Mouse (Mus musculus): ENCODE data around the gene Ston2.

Ston2 gene

DNA sequence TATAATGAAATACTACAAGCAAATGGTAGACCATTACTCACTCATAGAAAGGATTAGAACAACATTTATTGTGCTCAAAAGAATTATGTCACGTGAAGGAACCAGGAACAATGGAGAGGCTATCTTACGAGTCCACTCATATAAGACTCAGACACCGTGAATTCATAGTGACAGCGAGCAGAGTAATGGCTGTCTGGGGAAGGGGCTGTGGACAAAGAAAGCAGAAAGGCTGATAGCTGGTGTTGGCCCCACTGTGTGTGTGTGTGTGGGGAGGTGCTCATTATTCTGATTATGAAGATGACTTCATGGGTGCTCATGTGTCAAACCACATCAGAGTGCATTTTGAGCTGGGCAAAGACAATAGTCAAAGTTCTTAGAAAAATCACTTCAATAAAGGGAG lies 92.4 kb downstream of the Ston2 start:
- no peak for DNase-seq

DNA sequence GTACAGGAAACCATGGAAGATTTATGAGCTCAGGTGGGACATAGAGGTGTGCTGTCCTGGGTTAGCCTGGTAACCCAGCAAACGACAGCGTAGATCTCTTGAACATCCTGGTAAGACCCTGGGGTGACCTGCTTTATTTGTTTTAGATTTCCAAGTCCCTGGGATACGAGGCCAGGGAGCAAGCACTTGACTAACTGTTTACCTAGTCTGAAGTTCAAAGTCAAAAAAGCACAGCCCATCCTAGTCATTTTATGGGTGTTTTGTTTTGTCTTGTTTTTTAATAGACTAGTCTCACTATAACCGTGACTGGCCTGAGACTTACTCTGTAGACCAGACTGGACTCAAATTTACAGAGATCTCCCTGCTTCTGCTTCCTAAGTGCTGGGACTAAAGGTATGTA lies 93.4 kb downstream of the Ston2 start:
- no peak for DNase-seq

DNA sequence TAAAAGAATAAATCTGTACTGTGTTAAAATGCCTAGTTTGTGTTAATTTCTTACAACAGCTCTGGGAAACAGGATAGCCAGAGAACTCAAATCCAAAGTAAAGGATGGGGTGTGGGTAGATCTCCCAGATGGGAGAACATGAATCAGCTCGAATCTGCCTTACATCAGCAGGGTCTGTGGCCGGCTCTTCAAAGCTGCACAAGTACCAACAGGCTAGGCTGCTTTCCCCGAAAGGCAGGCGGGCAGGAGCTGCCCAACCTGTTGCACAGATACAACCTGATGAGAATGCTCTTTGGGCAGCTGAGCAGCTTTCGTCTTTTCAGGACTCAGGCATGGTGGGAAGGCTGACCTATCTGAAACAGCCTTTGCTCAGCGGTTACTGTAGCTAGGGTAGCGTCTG lies 94.6 kb downstream of the Ston2 start:
- peak; percentile 44 for DNase-seq

DNA sequence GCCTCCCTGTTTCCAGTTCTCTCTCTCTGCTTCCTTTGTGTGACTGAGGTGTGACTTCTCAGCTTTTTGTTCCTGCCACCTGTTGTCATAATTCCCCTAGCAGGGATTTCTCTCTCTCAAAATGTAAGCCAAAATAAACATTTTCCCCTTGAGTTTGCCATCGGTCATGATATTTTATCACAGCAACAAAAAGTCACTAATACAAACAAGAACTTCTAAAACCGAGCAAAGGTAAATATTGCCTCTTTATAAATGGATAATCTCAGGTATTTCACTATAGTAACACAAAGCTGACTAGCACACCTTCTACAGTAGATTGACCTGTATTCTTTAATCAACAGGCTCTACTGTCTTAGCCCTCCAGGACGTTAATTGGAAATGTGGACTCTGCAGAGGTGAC lies 95.2 kb downstream of the Ston2 start:
- no peak for DNase-seq

DNA sequence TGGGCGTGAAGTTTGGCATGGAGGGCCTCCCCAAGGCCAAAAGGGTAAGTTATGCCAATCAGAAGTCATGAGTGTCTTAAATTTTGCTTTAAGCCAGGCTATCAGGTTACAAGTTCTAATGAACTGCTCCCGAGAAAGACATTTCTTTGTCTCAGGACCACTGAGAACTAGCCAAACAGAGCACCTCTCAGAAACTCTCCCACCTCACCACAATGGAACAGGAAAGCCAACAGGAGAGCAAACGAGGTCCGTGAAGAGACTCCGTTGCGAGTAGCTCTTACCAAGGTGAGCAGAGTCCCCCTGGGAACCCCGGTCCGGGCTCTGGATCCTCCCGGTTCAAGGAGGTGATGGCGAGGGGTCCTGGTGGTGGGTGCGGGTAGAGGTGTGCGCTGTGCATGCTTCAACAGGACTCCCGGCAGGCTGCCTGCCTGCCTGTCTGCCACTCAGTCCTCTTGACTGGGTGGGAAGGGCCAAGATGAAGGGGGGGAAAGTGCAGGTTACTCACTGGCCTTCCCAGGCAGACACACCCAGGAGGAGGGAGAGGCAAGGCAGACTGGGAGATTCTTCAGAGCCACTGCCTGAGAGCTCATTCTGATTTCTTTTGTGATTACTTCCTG lies 102.4 kb downstream of the Ston2 start:
- DNase-seq, result no peak

DNA sequence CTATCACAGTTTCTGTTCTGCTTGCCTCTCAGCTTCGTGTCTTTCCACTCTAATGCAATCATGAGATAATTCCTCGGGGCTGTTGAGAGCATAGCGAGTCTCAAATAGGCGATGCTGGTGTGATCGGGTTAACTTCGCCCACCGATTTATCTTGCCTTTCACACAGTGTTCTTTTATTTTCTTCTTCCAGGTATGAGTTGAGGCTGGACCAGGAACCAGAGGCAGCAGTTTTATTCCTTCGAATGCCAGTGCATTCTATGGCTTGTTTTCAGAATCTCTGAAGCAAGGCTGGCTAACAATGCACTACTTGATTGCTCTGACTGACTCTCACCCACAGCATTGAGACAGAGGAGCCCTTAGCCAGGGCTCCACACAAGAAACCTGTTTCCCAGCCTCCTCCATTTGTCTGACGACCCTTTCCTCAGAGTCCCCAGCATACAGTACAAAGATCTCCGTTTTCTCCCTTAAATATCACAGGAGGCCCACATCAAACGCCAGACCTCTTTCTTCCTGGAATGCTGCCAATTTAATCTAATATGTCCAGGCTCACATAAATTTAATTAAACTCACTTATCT lies 103.3 kb downstream of the Ston2 start:
- no peak for DNase-seq

DNA sequence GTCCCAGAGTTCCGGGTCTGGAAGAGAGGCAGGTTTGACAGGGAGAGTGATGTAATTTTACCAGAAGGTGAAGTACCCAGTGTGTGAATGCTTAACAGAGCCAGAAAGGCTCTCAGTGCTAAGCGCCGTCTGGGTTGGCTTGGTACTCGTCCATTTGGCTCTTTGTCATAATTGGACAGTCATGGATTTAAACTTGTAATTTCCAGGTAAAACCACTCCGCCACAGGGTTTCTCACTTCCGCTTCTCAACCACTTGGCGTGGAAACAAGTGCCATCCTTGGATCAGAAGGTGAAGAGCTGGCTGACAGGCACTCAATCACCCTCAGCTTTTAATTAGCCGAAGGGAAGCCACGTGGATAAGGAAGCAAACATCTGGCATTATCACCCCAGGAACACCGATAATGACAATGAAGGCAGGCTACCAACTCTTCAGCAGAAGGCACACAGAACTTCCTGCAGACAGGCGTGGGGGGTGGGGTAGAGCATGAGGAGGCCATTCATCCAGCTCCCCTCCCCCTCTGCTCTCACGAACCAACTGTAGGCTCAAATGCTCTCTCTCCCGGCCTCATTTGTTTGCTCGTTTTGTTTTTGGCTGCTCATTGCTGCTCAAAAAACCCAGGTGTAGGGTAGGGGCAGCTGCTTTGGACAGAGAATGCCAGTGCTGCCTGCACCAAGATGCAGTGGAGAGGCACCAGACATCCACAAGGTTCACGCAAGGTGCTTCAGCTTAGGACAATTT lies 103.9 kb downstream of the Ston2 start:
- peak; percentile 21 for DNase-seq

DNA sequence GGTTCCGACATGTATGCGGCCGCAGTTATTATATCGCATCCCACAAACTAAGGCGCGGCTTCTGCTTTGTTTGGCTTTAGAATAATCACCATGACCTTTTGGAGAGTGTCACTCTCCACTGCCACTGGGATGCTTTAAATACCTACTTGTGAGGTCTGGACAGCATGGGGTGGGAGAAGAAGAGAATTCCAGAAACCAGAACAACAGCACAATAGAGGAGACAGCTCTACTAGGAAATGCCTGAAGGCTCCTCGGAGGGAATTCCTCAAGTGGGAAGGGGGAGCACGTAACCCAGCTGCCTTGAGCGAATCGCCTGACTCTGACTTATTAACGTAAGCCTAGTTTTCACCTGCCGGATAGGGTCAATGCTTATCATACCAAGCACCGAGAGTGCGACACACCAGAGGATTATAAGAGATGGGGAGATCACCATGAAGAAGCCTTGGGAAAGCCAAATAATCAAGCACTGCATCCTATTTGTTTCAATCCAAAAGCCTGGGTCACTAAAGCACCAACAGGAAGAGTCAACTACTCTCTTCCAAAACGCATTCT lies 104.6 kb downstream of the Ston2 start:
- DNase-seq, result no peak

DNA sequence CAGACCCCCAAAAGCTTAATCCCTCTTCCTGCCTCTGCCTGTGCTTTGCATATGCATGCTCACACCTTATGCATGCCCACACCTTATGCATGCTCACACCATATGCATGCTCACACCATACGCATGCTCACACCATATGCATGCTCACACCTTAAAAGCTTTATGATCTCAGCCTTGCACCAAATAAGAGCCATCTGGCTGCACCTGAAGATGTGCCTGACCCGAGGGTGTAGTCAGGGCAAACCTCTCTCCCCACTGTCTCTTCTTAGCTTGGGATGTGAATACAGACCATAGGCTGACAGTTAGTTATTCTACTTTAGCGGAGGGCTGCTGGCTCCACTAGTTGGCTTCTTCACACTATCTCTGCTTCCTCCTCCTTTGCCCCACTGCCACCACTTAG lies 105.1 kb downstream of the Ston2 start:
- no peak for DNase-seq

DNA sequence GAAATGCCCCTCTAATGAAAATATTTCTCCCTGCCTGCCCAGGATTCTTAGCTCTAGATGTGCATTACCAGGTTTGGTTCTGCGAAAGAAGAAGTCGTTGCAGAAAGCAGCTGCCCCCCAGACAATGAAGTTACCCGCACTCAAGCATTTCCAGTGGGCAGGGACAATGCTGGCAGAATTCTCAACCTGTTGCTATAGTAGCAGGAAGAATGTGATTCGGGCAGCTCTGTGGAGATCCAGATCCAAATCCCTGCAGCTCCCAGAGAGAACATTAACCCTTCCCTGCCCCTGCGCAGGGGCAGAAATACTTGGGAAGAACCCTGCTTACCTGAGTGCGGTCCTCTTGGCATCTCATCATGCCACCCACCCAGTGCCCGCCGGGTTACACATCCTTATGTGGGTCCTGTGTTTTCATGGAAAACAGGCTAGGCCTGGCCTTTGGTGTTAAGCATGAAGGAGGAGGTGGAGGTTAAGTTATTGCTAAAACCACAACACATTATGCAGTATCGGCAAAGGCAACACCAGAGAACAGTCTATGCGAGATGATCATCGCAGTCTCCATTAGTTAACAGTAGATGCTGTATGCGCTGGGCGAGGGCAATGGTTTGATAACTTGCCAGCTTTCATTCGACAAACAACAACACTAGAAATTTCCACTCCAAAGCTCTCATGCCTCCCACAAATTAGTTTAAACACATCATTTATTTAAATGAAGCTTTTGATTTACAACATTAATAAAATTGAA lies 108.7 kb downstream of the Ston2 start:
- peak; percentile 68 for DNase-seq

DNA sequence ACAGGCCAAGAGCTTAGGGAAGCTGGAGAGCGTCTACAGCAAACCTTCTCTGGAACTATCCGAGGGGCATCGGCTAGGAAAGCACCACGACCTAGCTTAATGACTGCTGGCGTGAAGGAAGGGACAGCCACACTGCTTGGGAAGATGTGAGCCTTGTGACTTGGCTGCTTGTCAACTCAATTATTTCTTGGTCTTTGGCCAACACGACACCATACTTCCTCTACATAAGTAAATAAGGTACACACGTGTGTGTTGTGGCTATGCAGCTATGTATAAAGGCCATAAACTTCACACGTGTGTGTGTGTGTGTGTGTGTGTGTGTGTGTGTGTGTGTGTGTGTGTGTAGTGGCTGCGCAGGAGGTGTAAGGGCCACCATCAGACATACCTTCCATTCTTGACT lies 112.2 kb downstream of the Ston2 start:
- DNase-seq, result no peak

DNA sequence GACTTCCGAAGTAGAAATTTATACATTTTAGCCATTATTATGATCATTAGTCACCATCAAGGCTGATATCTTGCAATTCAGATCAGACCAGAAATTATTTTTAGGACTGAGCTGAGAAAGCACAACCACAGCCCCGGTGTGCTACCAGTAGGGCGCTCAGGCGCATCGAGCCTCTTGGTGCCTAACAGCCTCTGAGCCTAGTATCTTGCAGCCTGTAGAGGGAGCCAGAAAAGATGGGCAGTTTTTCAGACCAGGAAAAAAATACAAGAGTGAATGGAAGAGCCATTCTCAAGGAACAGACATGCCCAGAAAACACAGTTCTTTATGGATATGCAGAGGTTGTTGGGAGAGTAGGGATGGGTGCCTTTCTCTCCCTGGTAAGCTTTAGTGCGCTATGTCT lies 115.0 kb downstream of the Ston2 start:
- DNase-seq, result no peak

DNA sequence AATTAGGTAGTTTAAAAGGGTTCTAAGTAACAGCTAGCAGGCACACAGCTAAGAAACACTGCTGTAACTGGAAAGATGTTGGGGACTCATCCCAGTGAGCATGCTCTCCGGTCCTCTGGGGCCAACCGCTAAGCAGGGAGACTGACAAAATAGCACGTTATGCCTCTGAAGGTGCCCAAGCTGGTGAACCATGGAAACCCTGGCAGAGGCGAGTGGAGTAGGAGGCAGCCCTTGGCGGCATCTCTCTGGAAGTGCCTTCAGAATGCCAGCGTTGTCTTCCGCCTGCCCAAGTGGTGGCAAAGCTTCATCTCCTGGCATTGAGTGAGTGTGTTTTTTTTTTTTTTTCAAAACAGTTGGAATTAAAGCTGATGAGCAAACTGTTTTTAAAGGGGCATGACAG lies 115.7 kb downstream of the Ston2 start:
- DNase-seq, result peak; percentile 74

DNA sequence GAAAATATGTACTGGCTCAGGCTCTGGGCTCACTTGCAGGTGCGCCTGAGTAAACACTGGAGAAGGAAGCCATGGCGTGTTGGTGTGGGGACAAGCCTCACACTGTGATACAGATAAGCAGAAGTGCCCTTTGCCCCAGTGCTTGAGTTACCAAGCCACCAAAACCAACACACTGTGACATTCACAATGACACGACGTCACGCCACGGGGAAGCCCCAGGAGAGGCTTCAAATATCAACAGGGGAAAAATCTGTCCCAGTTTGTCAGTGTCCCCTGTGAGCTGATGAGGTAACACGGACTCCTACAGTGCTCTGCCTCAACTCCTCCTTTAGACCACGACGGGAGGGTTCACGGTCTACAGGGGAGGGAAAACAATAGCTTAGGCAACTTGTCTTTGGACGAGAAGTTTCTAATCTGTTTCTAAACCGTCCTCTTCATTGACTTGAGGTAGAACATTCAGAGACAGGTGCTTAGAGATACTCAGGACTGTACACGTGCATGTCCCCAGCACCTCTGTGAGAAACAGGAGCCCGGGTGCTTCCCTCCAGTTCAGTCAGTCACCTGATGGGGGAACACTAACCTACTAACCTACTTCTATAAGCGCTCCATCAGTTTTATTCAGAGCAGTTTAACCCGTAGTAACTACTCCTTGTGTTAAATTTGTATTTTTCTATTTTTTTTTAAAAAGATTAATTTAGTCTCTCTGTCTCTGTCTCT lies 119.5 kb downstream of the Ston2 start:
- no peak for DNase-seq

DNA sequence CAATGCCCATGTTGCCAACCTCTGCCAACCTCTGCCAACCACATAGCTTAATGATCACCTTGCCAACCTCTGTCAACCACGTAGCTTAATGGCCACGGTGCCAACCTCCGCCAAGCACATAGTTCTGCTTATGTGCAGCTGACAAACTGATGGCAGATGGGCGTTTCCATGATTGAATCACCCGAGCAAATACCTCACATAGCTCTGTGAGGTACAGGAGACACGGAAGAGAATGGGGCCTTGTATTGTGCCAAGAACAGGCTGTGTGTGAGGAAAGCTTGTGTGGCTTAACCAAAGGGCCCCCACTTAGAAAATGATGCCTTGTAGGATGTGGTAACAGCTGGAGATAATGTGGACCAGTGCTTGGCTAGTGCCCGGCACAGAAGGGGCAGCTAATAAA lies 120.4 kb downstream of the Ston2 start:
- DNase-seq, result no peak

DNA sequence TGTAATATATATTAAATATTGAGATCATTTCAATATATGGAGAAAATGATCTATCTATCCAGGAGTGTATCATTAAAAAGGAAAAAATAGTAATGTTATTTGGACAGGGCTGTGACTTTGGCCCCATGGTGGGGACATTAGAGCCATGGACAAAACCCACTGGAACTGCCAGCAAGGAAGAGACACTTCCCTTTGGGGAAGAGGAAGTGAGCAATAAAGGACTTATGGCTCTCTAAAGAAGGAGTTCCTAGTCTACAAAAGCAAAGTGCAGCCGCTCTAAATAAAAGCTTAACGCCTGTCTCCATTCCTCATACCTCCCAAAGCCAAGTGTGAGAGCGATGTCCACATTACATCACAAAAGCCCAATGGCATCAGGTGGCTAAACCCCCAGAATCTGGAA lies 121.6 kb downstream of the Ston2 start:
- no peak for DNase-seq

DNA sequence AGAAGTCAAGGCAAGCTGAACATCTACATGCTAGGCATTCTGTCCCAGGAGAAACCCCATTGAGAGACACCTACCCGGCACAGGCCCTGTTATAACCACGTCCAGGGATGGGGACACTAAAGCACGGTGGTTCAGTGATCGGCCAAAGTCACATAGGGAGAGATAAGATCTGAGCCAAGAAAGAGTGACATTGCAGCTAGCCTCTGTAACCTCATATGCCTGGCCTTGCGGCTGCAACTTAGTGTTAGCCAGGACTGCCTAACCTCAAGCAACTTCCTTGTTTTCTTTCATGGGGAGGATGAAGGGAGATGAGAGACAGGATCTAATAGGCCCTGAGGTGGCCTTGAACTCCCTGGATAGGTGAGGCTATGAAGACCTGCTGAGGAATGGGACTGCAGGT lies 122.8 kb downstream of the Ston2 start:
- no peak for DNase-seq

DNA sequence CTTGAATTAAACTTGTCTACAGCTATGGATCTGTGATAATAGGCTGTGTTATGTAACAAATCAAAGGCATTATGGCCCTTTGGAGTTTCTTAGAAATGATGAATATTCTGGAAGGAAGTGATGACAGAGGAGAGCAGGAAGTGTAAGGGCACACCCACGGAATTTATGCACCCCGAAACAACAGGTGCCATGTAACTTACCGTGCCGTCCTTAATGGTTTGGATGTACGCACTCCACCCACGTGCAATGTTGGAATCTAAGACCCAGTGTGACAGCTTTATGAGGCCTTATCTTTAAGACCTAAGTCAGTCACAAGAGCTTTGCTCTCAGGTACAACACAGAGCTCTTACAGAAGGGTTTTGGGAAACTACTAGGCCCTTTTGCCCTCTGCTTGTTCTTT lies 124.9 kb downstream of the Ston2 start:
- DNase-seq, result no peak

DNA sequence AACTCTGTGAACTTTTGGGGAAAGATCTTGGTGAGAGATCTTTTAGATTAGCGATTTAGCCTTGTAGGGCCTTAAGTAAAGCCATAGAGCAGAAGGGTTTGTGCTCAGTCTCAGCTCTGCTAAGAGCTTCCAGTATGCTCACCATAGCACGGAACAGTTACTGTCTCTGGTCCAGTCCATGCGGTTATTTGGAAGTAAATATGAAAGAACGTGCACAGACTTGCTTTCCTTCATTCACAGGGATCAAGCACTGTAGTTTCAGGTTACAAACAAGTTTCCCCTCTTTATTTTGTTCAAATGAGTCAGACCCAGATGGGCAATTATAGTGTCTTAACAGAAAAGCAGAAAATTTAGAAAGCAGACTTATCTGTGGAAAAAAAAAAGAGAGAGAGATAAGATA lies 125.3 kb downstream of the Ston2 start:
- no peak for DNase-seq

DNA sequence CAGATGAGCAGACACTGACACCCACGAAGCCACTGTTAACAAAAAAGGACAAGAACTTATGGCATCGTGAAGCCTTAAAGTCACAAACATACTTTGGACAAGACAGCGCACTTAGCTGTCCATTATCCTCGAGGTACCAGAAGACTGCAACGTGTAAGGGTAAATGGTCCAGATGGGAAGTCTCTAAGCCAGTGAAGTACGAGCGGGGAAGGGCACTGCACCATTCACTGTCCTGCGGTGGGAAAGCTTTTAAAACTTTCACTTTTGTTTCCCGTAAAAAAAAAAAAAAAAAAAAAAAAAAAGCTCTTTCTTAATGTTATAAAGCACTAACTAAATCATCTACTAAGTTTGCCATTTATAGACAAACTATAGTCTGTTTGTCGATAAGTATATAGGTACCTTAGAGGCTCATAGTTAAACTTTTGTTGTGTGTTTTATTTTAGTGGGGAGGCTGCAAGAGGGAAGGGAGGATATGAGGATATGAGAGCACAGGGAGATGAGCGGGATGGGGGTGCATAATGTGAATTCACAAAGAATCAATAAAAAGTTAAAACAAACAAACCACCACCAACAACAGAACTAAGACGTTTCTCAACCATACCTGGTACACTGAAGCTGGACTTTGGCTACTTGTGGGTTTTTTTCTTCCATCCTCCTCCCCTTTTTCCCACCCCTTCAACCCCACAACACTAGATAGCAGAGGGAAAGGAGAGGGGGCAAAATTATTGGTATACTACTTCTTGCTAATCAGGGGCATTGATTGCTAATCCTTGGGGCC lies 127.4 kb downstream of the Ston2 start:
- DNase-seq, result no peak

DNA sequence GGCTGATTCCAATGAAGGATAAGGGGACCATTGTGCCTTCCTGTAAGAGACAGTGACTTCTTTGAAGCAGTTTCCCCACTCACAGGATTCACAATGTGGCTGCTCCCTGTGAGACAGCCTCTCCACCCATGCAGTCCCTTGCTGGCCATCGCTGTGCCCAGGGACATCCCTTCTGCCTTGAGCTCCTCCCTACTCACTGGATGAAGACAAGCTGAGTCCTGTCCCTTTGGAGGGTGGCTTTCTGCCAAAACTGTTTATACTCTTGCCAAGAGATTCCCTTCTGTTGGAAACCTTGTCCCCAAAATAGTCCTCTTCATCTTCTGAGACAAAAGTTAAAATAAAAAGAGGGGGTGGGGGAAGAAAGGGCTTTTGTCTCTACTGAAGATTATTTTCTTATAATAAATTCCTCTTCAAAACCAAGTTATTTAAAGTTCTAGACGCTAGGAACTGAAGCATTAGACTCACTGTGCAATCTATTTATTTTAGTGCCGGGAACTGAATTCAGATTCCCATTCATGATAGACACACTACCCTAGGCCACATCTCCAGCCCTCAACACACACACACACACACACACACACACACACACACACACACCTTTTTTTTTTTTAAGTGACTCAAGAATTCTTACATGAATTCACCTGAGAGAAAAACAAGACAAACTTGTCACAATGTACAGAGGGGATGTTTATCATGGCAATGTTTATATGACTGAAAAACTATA lies 133.6 kb downstream of the Ston2 start:
- peak; percentile 28 for DNase-seq
